Mouse (Mus musculus) forebrain, embryonic 16.5 days (tissue): ENCODE data around the gene Adgrg6. TPM values are rescaled to one million over a fixed set of nuclear protein-coding genes. Genes with fewer than 3 reads are reported as not detected.

Experiments used
- ATAC-seq: fragments of 200-750 bp; cut with Nextera tagmentation; 2 replicates; pipeline ENCODE4 v1.8.0; 2017; ENCODE audit warnings: mild to moderate bottlenecking, moderate library complexity
- H3K27ac ChIP-seq: fragments of 300-500 bp; sonication (generic); 2 replicates; pipeline ENCODE4 v1.5.1; 2014; ENCODE audit warnings: low read length, control low read depth
- H3K27me3 ChIP-seq: fragments of 300-500 bp; sonication (generic); replicated peaks from 2 replicates; pipeline ENCODE4 v1.6.1; 2014; ENCODE audit warnings: low read length; ENCODE audit not compliant: control insufficient read depth, insufficient read depth
- H3K36me3 ChIP-seq: fragments of 300-500 bp; sonication (generic); 2 replicates; pipeline ENCODE4 v1.6.1; 2014; ENCODE audit not compliant: control insufficient read depth, insufficient read depth
- H3K4me1 ChIP-seq: fragments of 300-500 bp; sonication (generic); replicated peaks from 2 replicates; pipeline ENCODE4 v1.6.1; 2014; ENCODE audit warnings: low read length; ENCODE audit not compliant: control insufficient read depth, insufficient read depth
- H3K4me2 ChIP-seq: fragments of 300-500 bp; sonication (generic); 2 replicates; pipeline ENCODE4 v1.6.1; 2014; ENCODE audit warnings: mild to moderate bottlenecking, low read length, control low read depth
- H3K4me3 ChIP-seq: fragments of 300-500 bp; sonication (generic); replicated peaks from 2 replicates; pipeline ENCODE4 v1.5.1; 2014; ENCODE audit warnings: mild to moderate bottlenecking, low read length, control low read depth
- H3K9ac ChIP-seq: fragments of 300-500 bp; sonication (generic); replicated peaks from 2 replicates; pipeline ENCODE4 v1.6.1; 2014; ENCODE audit warnings: low read depth, low read length, control low read depth
- H3K9me3 ChIP-seq: fragments of 300-500 bp; sonication (generic); 2 replicates; pipeline ENCODE4 v1.6.1; 2016; ENCODE audit warnings: low read length; ENCODE audit not compliant: control insufficient read depth
- WGBS: fragments of 180-500 bp; shearing (Covaris S2); extraction: QIAGEN DNeasy Blood & Tissue Kit; methylation state at CpG from one replicate; pipeline ENCODE4 v1.1.7; 2014; 5-methylcytosine and 5-hydroxymethylcytosine counted together
- polyA plus RNA-seq: library from polyadenylated mRNA; unstranded; fragments of >200 nt; fragmentation: Nextera tagmentation; extraction: Ambion mirVana; gene quantifications from 2 replicates; pipeline ENCODE4 v1.2.1, GENCODE M21; 2015

Gene Adgrg6
- polyA plus RNA-seq, 1 experiment from 2014 or later: 0.61 TPM

GRCm38 (mm10) chr10:14363226-14363625 is 182.2 kb downstream of the Adgrg6 start:
- Histone ChIP-seq H3K9ac (no peak overlapping the region), H3K4me3 (no peak overlapping the region), H3K27ac (no peak overlapping the region), H3K27me3 (no peaks in the 10 kb centered on the region), H3K4me2 (no peak overlapping the region), H3K9me3 (no peaks in the 10 kb centered on the region), H3K4me1 (no peaks in the 10 kb centered on the region), H3K36me3 (no peaks in the 10 kb centered on the region)
- 96% methylated on average over 2 of the region's 2 CpGs for WGBS
- ATAC-seq: no peak

GRCm38 (mm10) chr10:14358271-14358670 is 187.2 kb downstream of the Adgrg6 start:
- 64% methylated on average over 3 of the region's 3 CpGs for WGBS

More at GRCm38 (mm10) chr10:14358271-14358670, 187.2 kb downstream of the Adgrg6 start:
- Histone ChIP-seq H3K27me3 (no peaks in the 10 kb centered on the region), H3K4me3 (no peak overlapping the region), H3K27ac (no peak overlapping the region), H3K4me1 (no peaks in the 10 kb centered on the region), H3K9me3 (no peaks in the 10 kb centered on the region), H3K4me2 (no peak overlapping the region), H3K36me3 (no peaks in the 10 kb centered on the region), H3K9ac (no peak overlapping the region)
- no peak for ATAC-seq

Other genes starting within 250 kb of the Adgrg6 start
- 197 TPM in 2 replicates for gene Vta1, start 159.9 kb upstream of the Adgrg6 start, polyA plus RNA-seq
- gene Nmbr, start 159.9 kb upstream of the Adgrg6 start, polyA plus RNA-seq: 1.3 and 1.8 TPM in 2 replicates
- gene Gje1, start 172.6 kb upstream of the Adgrg6 start, polyA plus RNA-seq: not detected in 2 replicates